Mouse (Mus musculus) liver, embryonic 15.5 days (tissue): ENCODE data around the gene Nyap1. TPM values are rescaled to one million over a fixed set of nuclear protein-coding genes. Genes with fewer than 3 reads are reported as not detected.

ENCODE experiments used
- ATAC-seq: fragments of 200-750 bp; cut with Nextera tagmentation; 2 replicates; pipeline ENCODE4 v1.8.0; 2017; ENCODE audit warnings: moderate number of reproducible peaks, mild to moderate bottlenecking, moderate library complexity; ENCODE audit not compliant: insufficient read depth
- H3K27ac ChIP-seq: fragments of 300-500 bp; sonication (generic); replicated peaks from 2 replicates; pipeline ENCODE4 v1.5.1; 2015; ENCODE audit warnings: mild to moderate bottlenecking, inconsistent platforms
- H3K27me3 ChIP-seq: fragments of 300-500 bp; sonication (generic); 2 replicates; pipeline ENCODE4 v1.6.1; 2015; ENCODE audit warnings: mild to moderate bottlenecking, inconsistent platforms
- H3K36me3 ChIP-seq: fragments of 300-500 bp; sonication (generic); replicated peaks from 2 replicates; pipeline ENCODE4 v1.6.1; 2015; ENCODE audit warnings: moderate library complexity, mild to moderate bottlenecking, inconsistent platforms
- H3K4me1 ChIP-seq: fragments of 300-500 bp; sonication (generic); replicated peaks from 2 replicates; pipeline ENCODE4 v1.6.1; 2015; ENCODE audit warnings: inconsistent platforms
- H3K4me2 ChIP-seq: fragments of 300-500 bp; sonication (generic); 2 replicates; pipeline ENCODE4 v1.6.1; 2015; ENCODE audit warnings: moderate library complexity, mild to moderate bottlenecking, inconsistent platforms
- H3K4me3 ChIP-seq: fragments of 300-500 bp; sonication (generic); replicated peaks from 2 replicates; pipeline ENCODE4 v1.5.1; 2015; ENCODE audit warnings: mild to moderate bottlenecking, inconsistent platforms
- H3K9ac ChIP-seq: fragments of 300-500 bp; sonication (generic); 2 replicates; pipeline ENCODE4 v1.6.1; 2015; ENCODE audit warnings: moderate library complexity, mild to moderate bottlenecking, inconsistent platforms
- H3K9me3 ChIP-seq: fragments of 300-500 bp; sonication (generic); replicated peaks from 2 replicates; pipeline ENCODE4 v1.6.1; 2016; ENCODE audit warnings: inconsistent platforms
- WGBS: fragments of 180-500 bp; shearing (Covaris S2); methylation state at CpG from one replicate; pipeline ENCODE4 v1.1.7; 2015; ENCODE audit warnings: mixed read lengths; ENCODE audit not compliant: insufficient replicate concordance; 5-methylcytosine and 5-hydroxymethylcytosine counted together
- polyA plus RNA-seq: library from polyadenylated mRNA; unstranded; fragments of >200 nt; fragmentation: Nextera tagmentation; extraction: Ambion mirVana; gene quantifications from 2 replicates; pipeline ENCODE4 v1.2.1, GENCODE M21; 2015

The Nyap1 gene
- 0.21 and 0.39 TPM in 2 replicates for polyA plus RNA-seq

DNA sequence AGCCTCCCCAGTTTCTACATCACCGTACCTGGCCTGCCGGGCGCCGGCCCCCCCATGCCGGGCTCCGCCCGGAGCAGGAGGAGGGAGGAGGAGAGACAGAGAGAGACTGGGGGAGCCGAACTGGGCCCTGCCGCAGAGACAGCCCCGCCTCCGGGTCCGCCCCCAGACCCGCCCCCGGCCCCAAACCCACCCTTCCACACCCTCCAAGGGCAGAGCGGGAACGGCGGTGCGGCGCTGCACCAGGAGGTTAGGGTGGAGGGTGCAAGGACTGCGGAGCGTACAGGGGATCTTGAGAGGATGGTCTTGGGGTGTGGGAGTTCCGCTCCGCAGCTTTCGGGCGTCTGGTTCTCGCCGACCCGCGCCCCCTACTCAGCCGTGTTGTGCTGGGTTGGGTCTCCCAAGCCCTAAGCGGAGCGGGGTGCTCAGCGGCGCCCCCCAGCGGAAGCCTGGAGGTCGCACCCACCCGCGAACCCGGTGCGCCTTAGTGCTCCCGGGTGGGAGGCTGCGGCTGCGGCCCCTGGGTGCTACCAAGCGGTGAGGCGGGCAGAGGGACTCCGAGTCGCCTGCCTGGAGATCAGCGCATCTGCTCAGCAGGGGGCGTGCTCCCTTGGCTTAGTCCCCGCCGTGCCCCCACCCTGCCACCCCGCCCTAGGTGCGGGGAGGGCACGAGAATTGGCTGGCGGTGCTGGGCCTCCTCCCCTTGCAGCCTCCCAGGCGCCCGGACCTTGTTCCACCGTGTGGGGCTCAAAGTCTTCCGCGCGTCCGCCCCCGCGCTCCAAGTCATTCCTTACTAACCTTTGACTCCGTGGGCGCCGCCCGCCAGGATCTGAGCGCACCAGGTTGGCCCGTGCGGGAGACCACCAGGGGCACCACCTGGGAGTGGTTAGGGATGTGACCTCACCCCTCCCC, at the start of gene Nyap1:
TSS of gene Nyap1 (minus strand) at position 585 of the 909 bp plus-strand sequence.
- 0 out of 2 replicates have a peak, but pooled peaks cover 10% of the 10 kb centered on the region for H3K27me3 ChIP-seq
- peak within 1 kb of the TSS; percentile 99 for H3K4me2 ChIP-seq
- peak; percentile 71 for ATAC-seq
- WGBS, result under 1% methylated on average over 71 of the region's 71 CpGs
- peak within 1 kb of the TSS; percentile 68 for H3K4me3 ChIP-seq
- H3K9me3 ChIP-seq, result no peaks in the 10 kb centered on the region
- H3K27ac ChIP-seq, result peak within 1 kb of the TSS; percentile 80
- no peaks in the 10 kb centered on the region for H3K36me3 ChIP-seq
- H3K9ac ChIP-seq, result peak within 1 kb of the TSS; percentile 72
- peaks cover 69% of the 10 kb centered on the region for H3K4me1 ChIP-seq

DNA sequence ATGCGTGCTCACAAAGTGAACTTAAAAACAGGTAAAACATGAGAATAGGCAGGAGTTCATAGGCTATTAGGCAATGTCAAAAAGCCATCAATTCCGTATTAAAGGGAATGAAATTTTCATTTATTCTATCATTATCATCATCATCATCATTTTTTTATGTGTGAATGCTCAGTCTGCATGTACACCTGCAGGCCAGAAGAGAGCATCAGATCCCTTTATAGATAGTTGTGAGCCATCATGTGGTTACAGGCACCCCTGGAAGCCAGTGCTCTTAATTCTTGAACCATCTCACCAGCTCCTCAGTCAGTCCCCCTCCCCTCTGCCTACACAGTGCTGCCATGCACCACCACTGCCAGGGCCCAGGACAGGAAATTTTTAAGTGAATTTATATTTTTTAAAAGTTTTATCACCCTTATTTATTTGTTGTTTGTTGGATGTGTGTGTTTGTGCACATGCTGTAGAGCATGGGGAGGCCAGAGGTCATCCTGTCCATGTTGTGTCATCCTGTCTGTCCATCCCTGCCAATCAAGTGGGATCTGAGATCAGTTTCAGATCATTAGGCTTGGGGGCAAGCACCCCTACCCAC, 47.6 kb upstream of the Nyap1 start:
- ATAC-seq, result no peak
- H3K27ac ChIP-seq, result no peak overlapping the region
- no peak overlapping the region for H3K9ac ChIP-seq
- H3K4me3 ChIP-seq, result no peak overlapping the region
- no peaks in the 10 kb centered on the region for H3K9me3 ChIP-seq
- 79% methylated on average over 2 of the region's 2 CpGs for WGBS
- H3K4me2 ChIP-seq, result no peak overlapping the region
- peaks cover 12% of the 10 kb centered on the region; the same call in 1 of the 2 replicates for H3K27me3 ChIP-seq
- H3K4me1 ChIP-seq, result peaks cover 27% of the 10 kb centered on the region
- peaks cover 9% of the 10 kb centered on the region for H3K36me3 ChIP-seq

DNA sequence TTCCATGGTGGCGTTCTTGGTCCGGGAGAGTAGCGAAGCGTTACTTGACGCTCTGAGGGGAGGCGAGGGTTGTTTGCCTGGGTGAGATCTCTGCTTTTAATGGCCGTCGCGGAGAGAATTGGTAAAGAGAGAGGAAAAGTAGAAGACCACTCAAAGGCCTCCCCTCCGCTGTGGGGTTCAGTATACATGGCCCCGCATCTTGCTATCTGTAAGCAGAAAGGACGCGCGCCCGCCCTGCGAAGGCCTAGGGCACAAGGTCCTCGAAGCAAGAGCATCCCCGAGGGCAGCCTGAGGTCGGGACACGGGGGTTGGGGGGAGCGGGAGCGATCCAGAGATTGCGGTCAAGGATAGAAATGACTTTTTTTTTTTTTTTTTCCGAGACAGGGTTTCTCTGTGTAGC, 46.8 kb upstream of the Nyap1 start:
- Histone ChIP-seq H3K4me1 (peaks cover 35% of the 10 kb centered on the region), H3K27ac (no peak overlapping the region), H3K4me2 (peak overlapping the region; percentile 90), H3K9me3 (no peaks in the 10 kb centered on the region), H3K9ac (no peak overlapping the region), H3K36me3 (peaks cover 18% of the 10 kb centered on the region), H3K4me3 (peak overlapping the region; percentile 80), H3K27me3 (peaks cover 12% of the 10 kb centered on the region; the same call in 1 of the 2 replicates)
- WGBS, result 65% methylated on average over 24 of the region's 24 CpGs
- no peak for ATAC-seq

DNA sequence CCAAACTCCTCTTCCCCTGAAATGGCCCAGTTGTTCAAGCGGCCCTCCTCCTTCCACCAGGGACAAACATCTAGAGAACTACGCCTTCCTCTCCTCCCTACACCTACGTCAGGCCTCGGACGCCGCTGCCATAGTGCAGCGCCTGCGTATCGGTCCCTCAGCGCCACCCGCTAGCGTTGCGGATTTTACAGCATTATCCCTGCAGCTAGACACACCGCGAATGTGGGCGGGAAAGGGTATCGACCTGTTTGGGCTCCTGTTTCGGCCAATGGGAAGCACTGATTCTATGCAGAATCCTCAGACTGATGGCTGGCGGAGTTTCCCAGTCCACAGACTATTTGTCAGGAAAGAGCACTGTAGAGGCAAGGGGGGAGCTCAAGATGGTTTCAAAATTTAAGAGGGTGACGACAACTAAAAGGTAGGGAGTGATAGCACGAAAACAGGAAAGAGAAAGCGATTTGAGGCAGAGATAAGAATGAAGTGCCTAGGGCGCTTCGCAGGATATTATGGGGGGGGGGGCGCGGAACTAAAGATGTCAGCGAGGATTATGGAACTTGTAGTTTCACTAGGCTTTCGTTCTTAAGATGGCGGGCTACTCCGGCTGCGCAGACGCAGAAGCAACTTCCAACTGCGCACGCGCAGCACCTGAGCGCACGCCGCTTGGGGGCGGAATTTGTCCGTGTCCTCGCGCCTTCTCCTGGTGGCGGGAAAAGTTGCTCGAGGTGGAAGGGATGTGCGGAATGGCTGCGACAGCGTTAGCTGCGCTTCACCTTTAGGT, 45.9 kb upstream of the Nyap1 start, which contains the start of the genes Mepce and Zcwpw1:
TSS of gene Mepce (minus strand) at position 505 of the 778 bp plus-strand sequence.
TSS of gene Zcwpw1 (plus strand) at position 648 of the 778 bp plus-strand sequence.
- H3K9me3 ChIP-seq, result no peaks in the 10 kb centered on the region
- peaks cover 26% of the 10 kb centered on the region for H3K36me3 ChIP-seq
- peak within 1 kb of the TSS; percentile 90 for H3K4me2 ChIP-seq
- peak; percentile 67 for ATAC-seq
- H3K4me3 ChIP-seq, result peak within 1 kb of the TSS; percentile 80
- under 1% methylated on average over 48 of the region's 48 CpGs for WGBS
- H3K27me3 ChIP-seq, result peaks cover 12% of the 10 kb centered on the region; the same call in 1 of the 2 replicates
- H3K27ac ChIP-seq, result peak within 1 kb of the TSS; percentile 98
- H3K9ac ChIP-seq, result peak within 1 kb of the TSS; percentile 92
- H3K4me1 ChIP-seq, result peaks cover 43% of the 10 kb centered on the region

DNA sequence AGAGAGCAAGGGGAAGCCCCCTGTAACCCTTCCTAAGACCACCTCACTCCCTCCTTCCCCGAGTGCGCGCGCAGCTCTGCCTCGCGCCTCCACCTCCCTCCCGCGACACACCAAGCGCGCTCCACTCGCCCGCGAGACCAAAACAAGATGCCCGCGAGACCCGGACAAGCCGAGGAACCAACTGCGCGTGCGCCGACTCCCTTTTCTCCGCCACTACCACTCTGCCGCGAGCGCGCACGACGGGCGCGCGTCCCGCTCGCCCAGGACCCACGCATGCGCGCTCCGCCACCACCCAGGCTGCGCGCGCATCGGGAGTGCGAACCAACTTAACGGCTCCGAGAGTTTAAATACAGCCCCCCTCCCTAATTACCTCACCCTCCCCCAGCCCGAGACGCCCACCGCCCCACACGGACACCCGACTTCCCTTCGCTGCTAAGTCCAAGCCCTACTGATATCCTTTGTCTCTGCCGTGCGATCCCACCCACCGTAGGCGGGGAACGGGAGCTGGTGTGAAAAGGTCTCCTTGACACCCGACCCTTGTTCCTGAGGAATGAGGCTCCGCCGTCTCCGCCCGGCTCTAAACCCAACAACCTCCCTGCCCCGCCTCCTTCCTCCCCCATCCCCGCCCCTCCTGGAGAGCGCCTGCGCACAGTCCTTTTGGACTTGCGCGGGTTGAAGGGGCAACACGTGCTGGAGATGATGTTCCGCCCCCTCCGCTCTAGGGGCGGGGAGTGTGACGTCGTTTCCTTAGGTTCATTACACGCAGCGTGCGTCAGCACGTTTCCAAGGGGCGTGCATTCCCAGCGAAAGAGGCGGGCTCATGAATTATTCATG, 44.9 kb upstream of the Nyap1 start:
- no peaks in the 10 kb centered on the region for H3K9me3 ChIP-seq
- H3K9ac ChIP-seq, result peak overlapping the region; percentile 92
- H3K27ac ChIP-seq, result peak overlapping the region; percentile 98
- H3K4me2 ChIP-seq, result peak overlapping the region; percentile 90
- H3K36me3 ChIP-seq, result peaks cover 36% of the 10 kb centered on the region
- H3K27me3 ChIP-seq, result peaks cover 12% of the 10 kb centered on the region; the same call in 1 of the 2 replicates
- peaks cover 48% of the 10 kb centered on the region for H3K4me1 ChIP-seq
- WGBS, result under 1% methylated on average over 79 of the region's 79 CpGs
- peak overlapping the region; percentile 80 for H3K4me3 ChIP-seq
- ATAC-seq, result peak; percentile 82

DNA sequence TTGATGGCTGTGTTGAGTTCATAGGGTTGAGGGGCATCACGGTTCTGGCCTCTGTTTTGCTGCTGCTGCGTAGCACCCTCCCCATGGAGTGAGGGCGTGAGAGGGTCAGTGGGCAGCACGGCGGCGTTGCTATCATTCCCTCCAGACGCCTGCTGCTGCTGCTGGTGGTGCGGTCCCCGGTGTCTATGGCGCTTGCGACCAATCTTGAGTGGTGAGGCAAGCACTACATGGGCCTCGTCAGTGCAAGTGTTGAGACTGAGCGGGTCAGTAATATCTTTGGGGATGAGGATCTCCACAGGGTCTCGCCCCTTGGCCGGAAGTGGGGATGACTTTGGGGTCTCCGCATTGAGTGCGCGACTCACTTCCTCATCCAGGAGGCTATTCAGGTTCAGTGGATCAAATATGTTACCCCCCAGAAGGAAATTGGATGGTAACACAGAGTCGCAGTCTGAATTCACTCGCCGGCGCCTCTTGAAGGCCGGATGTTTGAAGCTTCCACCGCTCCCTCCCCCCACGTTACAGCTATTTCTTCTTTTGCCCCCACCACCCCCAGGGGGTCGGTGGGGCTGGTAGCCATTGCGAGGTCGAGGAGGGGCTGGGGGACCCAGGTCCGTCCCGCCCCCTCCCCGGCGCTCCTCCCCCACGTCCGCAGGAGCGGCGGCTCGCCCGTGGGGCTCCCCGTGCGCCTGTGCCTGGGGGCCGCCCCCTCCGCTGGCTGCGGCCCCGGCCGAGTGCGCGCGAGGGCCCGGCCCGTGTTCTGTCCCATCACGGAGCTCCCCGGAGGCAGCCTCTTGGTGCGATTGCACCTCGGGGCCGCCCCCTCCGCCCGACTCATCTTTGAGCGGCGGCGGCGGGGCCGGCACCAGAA, 44.0 kb upstream of the Nyap1 start:
- under 1% methylated on average over 62 of the region's 62 CpGs for WGBS
- ATAC-seq, result peak; percentile 12

DNA sequence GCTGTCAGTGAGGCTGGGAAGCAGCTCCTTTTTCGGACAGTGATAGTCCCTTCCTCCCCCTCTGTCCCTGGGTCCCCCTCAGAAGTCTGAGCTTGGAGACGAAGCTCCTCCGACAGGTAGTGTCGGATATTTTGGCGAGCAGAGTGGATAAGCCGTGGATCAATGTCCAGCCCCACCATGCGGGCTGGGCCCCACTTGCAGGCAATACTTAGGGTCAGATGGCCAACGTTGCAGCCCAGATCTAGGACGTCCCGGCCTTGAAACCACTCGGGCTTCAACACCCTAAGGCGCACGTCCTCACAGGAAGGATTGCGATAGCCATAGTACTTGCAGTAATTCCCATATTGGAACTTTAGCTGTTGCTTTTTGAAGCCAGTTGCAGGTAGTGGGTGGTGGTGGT, 43.1 kb upstream of the Nyap1 start:
- 67% methylated on average over 14 of the region's 14 CpGs for WGBS
- H3K27ac ChIP-seq, result peak overlapping the region; percentile 98

More for the DNA sequence above, 44.0 kb upstream of the Nyap1 start:
- Histone ChIP-seq H3K4me1 (peaks cover 50% of the 10 kb centered on the region), H3K27ac (peak overlapping the region; percentile 98), H3K9me3 (no peaks in the 10 kb centered on the region), H3K4me2 (peak overlapping the region; percentile 90), H3K36me3 (peaks cover 45% of the 10 kb centered on the region), H3K4me3 (peak overlapping the region; percentile 80), H3K27me3 (peaks cover 12% of the 10 kb centered on the region; the same call in 1 of the 2 replicates), H3K9ac (peak overlapping the region; percentile 92)

DNA sequence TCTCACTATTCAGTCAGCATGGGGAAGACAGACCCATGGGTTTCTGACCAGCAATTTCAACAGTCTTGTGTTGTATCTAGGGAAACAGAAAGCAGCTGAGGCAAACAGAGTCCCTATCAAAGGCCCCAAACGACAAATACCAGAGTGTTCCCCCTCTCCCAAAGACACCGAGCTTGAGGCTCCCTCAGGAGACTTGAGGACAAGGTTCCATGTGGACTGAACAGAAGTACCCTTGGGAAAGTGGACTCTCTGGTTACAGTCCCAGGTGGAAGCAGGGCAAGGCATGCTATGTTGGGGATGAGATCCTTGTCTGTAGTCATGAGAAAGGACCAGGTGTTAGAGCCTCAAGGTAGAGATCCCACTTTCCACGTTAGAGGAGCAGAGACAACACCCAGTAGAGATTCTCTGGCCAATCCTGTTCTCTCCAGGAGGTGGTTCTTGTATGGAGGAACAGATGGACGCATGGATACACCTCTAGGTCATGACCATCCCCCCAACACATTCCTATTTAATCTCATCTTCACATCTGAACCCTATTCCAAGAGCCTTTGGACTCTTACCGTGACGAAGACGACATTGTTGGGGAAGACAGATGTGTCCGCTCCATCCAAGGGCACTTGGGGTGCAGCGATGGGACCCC, 42.6 kb upstream of the Nyap1 start:
- Histone ChIP-seq H3K9ac (peak overlapping the region; percentile 92), H3K27ac (peak overlapping the region; percentile 51), H3K4me3 (peak overlapping the region; percentile 80), H3K4me2 (peak overlapping the region; percentile 90), H3K9me3 (no peaks in the 10 kb centered on the region), H3K36me3 (peaks cover 51% of the 10 kb centered on the region), H3K4me1 (peaks cover 62% of the 10 kb centered on the region), H3K27me3 (peaks cover 8% of the 10 kb centered on the region; the same call in 1 of the 2 replicates)
- 58% methylated on average over 9 of the region's 9 CpGs for WGBS
- no peak for ATAC-seq

More for the DNA sequence above, 43.1 kb upstream of the Nyap1 start:
- peaks cover 12% of the 10 kb centered on the region; the same call in 1 of the 2 replicates for H3K27me3 ChIP-seq
- H3K9me3 ChIP-seq, result no peaks in the 10 kb centered on the region
- peak overlapping the region; percentile 92 for H3K9ac ChIP-seq
- peak overlapping the region; percentile 90 for H3K4me2 ChIP-seq
- peaks cover 51% of the 10 kb centered on the region for H3K36me3 ChIP-seq
- no peak for ATAC-seq
- peak overlapping the region; percentile 80 for H3K4me3 ChIP-seq
- peaks cover 59% of the 10 kb centered on the region for H3K4me1 ChIP-seq
